Mouse (Mus musculus) stomach, postnatal 0 days (tissue): ENCODE measurements around the gene Gsg1. TPM values are rescaled to one million over a fixed set of nuclear protein-coding genes. Genes with fewer than 3 reads are reported as not detected.

ENCODE experiments used
- ATAC-seq: fragments of 200-750 bp; cut with Nextera tagmentation; 2 replicates; pipeline ENCODE4 v1.8.0; 2017; ENCODE audit not compliant: low FRiP score, low TSS enrichment
- DNase-seq: peaks from one replicate; pipeline ENCODE4 v3.0.0-alpha.2; 2016; ENCODE audit warnings: low spot score
- H3K27ac ChIP-seq: fragments of 300-500 bp; sonication (generic); replicated peaks from 2 replicates; pipeline ENCODE4 v1.5.1; 2014; ENCODE audit warnings: mild to moderate bottlenecking, control low read depth
- H3K27me3 ChIP-seq: fragments of 300-500 bp; sonication (generic); 2 replicates; pipeline ENCODE4 v1.6.1; 2014; ENCODE audit warnings: low read length; ENCODE audit not compliant: control insufficient read depth, insufficient read depth
- H3K36me3 ChIP-seq: fragments of 300-500 bp; sonication (generic); 2 replicates; pipeline ENCODE4 v1.6.1; 2014; ENCODE audit warnings: low read length, mixed read lengths; ENCODE audit not compliant: control insufficient read depth, insufficient read depth
- H3K4me1 ChIP-seq: fragments of 300-500 bp; sonication (generic); replicated peaks from 2 replicates; pipeline ENCODE4 v1.6.1; 2014; ENCODE audit warnings: antibody characterized with exemption; ENCODE audit not compliant: control insufficient read depth, insufficient read depth
- H3K4me2 ChIP-seq: fragments of 300-500 bp; sonication (generic); replicated peaks from 2 replicates; pipeline ENCODE4 v1.6.1; 2014; ENCODE audit warnings: low read depth, mild to moderate bottlenecking, control low read depth, moderate library complexity
- H3K4me3 ChIP-seq: fragments of 300-500 bp; sonication (generic); 2 replicates; pipeline ENCODE4 v1.5.1; 2014; ENCODE audit warnings: low read depth, low read length, control low read depth
- H3K9ac ChIP-seq: fragments of 300-500 bp; sonication (generic); 2 replicates; pipeline ENCODE4 v1.6.1; 2014; ENCODE audit warnings: mild to moderate bottlenecking, low read length, control low read depth, mixed read lengths
- H3K9me3 ChIP-seq: fragments of 300-500 bp; sonication (generic); 2 replicates; pipeline ENCODE4 v1.6.1; 2016; ENCODE audit warnings: low read length; ENCODE audit not compliant: control insufficient read depth
- CTCF ChIP-seq: IDR thresholded peaks from 2 replicates; pipeline ENCODE4 v1.5.1; 2016; ENCODE audit warnings: antibody characterized with exemption, low read depth, mild to moderate bottlenecking, moderate library complexity
- EP300 ChIP-seq: optimal IDR thresholded peaks from 2 replicates; pipeline ENCODE3; 2016; ENCODE audit warnings: antibody characterized with exemption
- WGBS: fragments of 180-500 bp; shearing (Covaris S2); extraction: QIAGEN DNeasy Blood & Tissue Kit; methylation state at CpG from one replicate; pipeline ENCODE4 v1.1.7; 2014; 5-methylcytosine and 5-hydroxymethylcytosine counted together
- polyA plus RNA-seq: library from polyadenylated mRNA; unstranded; fragments of >200 nt; fragmentation: Nextera tagmentation; extraction: Ambion mirVana; gene quantifications from 2 replicates; pipeline ENCODE4 v1.2.1, GENCODE M21; 2015

The Gsg1 gene
- polyA plus RNA-seq, 1 experiment from 2014 or later, result 0.50 TPM

DNA sequence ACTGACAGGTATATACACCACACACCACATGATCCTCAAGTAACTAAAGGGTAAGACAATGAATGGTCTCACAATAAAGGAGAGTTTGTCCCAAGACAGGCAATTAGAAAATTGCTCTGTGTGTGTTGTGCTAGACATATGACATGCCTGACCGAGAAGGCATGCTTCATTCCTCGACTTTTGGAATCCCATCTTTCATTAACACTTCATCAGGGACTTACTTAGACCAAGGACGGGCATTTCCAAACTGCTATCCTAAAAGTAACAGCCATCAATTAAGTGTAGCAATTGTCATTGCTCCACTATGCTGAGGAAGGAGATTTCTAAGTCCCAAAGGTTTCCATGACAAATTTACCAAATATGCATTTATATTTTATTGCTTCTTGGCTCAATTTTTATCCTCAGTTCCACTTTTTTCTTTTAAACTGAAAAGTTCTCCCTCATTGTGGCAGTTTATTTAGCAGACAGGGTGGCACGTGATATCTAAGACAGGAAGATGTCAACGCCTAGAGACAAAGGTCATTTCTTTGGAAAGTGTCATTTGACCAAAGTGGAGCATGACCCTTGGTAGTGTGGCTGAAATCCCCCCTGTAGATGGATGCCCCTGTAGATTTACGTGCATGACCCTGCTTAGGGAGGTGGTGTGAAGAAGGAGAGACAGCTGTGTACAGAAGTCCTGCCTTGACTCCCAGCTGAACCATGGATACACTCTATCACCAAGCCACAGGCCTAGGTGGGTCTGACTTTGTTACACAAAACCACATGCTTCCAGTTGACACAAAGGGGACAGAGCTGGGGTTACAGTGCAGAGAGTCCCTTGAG lies 22.5 kb upstream of the Gsg1 start:
- 72% methylated on average over 6 of the region's 6 CpGs for WGBS
- Histone ChIP-seq H3K9me3 (no peaks in the 10 kb centered on the region), H3K4me3 (no peak overlapping the region), H3K4me1 (no peaks in the 10 kb centered on the region), H3K36me3 (no peaks in the 10 kb centered on the region), H3K27ac (no peak overlapping the region), H3K4me2 (no peak overlapping the region), H3K9ac (no peak overlapping the region), H3K27me3 (no peaks in the 10 kb centered on the region)
- ATAC-seq, result no peak; the same call in 1 of the 2 replicates
- DNase-seq, result no peak
- no peak for TF ChIP-seq CTCF
- no peak for TF ChIP-seq EP300

GRCm38 (mm10) chr6:135275231-135275630 lies 21.1 kb upstream of the Gsg1 start:
- no peak overlapping the region for H3K9ac ChIP-seq
- no peaks in the 10 kb centered on the region for H3K9me3 ChIP-seq
- H3K4me2 ChIP-seq, result no peak overlapping the region
- H3K27me3 ChIP-seq, result no peaks in the 10 kb centered on the region
- DNase-seq (no peak), ATAC-seq (no peak)
- no peak overlapping the region for H3K27ac ChIP-seq
- H3K4me3 ChIP-seq, result no peak overlapping the region
- no peak for TF ChIP-seq CTCF
- no peak for TF ChIP-seq EP300
- H3K4me1 ChIP-seq, result no peaks in the 10 kb centered on the region
- WGBS, result 77% methylated on average over 4 of the region's 4 CpGs
- no peaks in the 10 kb centered on the region for H3K36me3 ChIP-seq

- H3K4me2 ChIP-seq, result no peak overlapping the region
- DNase-seq, result no peak
- H3K36me3 ChIP-seq, result no peaks in the 10 kb centered on the region
- H3K27ac ChIP-seq, result no peak overlapping the region
- TF ChIP-seq CTCF (no peak), EP300 (no peak)
- H3K4me3 ChIP-seq, result no peak overlapping the region
- WGBS, result 83% methylated on average over 6 of the region's 6 CpGs
- H3K9me3 ChIP-seq, result no peaks in the 10 kb centered on the region
- no peak for ATAC-seq
- no peak overlapping the region for H3K9ac ChIP-seq
- H3K4me1 ChIP-seq, result no peaks in the 10 kb centered on the region
- no peaks in the 10 kb centered on the region for H3K27me3 ChIP-seq
These were observed 18.9 kb upstream of the Gsg1 start for GRCm38 (mm10) chr6:135273066-135273465.

DNA sequence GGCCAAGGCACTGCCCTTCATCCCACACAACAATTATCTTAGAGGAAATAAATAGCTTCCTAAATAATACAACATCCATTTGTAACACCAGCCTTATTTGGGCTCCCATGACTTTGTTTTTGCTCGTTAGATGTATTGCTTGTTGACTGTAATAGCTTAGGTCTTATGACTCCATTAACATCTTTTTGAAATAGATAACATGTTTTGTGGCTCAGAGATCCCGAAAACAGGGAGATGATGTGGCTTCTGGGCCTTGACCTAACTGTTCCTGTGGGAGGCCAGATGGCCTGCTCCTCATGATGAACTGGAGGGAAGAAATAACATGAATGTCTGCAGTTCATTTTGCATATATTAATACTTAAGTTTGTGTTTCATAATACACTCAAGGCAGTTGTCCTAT lies 17.6 kb upstream of the Gsg1 start:
- no peak overlapping the region for H3K9ac ChIP-seq
- H3K4me3 ChIP-seq, result no peak overlapping the region
- H3K9me3 ChIP-seq, result no peaks in the 10 kb centered on the region
- no peak overlapping the region for H3K27ac ChIP-seq
- WGBS, result 78% methylated on average over 2 of the region's 2 CpGs
- ATAC-seq (no peak), DNase-seq (no peak)
- H3K4me1 ChIP-seq, result no peaks in the 10 kb centered on the region
- H3K4me2 ChIP-seq, result no peak overlapping the region
- no peak for TF ChIP-seq CTCF
- no peak for TF ChIP-seq EP300
- H3K36me3 ChIP-seq, result no peaks in the 10 kb centered on the region
- H3K27me3 ChIP-seq, result no peaks in the 10 kb centered on the region

GRCm38 (mm10) chr6:135269626-135270025 lies 15.5 kb upstream of the Gsg1 start:
- H3K9me3 ChIP-seq, result no peaks in the 10 kb centered on the region
- no peak overlapping the region for H3K4me2 ChIP-seq
- H3K4me3 ChIP-seq, result no peak overlapping the region
- DNase-seq (no peak), ATAC-seq (no peak)
- H3K27me3 ChIP-seq, result no peaks in the 10 kb centered on the region
- no peaks in the 10 kb centered on the region for H3K36me3 ChIP-seq
- H3K9ac ChIP-seq, result no peak overlapping the region
- WGBS, result 58% methylated on average over 6 of the region's 6 CpGs
- no peak overlapping the region for H3K27ac ChIP-seq
- H3K4me1 ChIP-seq, result no peaks in the 10 kb centered on the region
- TF ChIP-seq EP300, result no peak
- no peak for TF ChIP-seq CTCF

- H3K4me1 ChIP-seq, result no peaks in the 10 kb centered on the region
- H3K9me3 ChIP-seq, result no peaks in the 10 kb centered on the region
- no peak overlapping the region for H3K4me3 ChIP-seq
- no peaks in the 10 kb centered on the region for H3K36me3 ChIP-seq
- no peak for ATAC-seq
- DNase-seq, result no peak
- H3K9ac ChIP-seq, result no peak overlapping the region
- no peak overlapping the region for H3K4me2 ChIP-seq
- H3K27ac ChIP-seq, result no peak overlapping the region
- no peak for TF ChIP-seq CTCF
- no peak for TF ChIP-seq EP300
- no peaks in the 10 kb centered on the region for H3K27me3 ChIP-seq
These were observed 14.2 kb upstream of the Gsg1 start for GRCm38 (mm10) chr6:135268392-135268791.
